Mouse (Mus musculus) gonadal fat pad, adult 2 months (tissue): ENCODE results near the gene Il12rb2. TPM values are rescaled to one million over a fixed set of nuclear protein-coding genes. Genes with fewer than 3 reads are reported as not detected.

ENCODE experiments used
- DNase-seq: peaks from one replicate; pipeline ENCODE4 v3.0.0-alpha.2; 2012; ENCODE audit warnings: low read depth
- polyA plus RNA-seq: library from polyadenylated mRNA; depleted of rRNA; stranded (reverse); fragments of >200 nt; gene quantifications from 2 replicates; pipeline ENCODE4 v1.2.3, GENCODE M21; 2012; rRNA removed

The Il12rb2 gene
- polyA plus RNA-seq, result 0.28 and 0.43 TPM in 2 replicates

DNA sequence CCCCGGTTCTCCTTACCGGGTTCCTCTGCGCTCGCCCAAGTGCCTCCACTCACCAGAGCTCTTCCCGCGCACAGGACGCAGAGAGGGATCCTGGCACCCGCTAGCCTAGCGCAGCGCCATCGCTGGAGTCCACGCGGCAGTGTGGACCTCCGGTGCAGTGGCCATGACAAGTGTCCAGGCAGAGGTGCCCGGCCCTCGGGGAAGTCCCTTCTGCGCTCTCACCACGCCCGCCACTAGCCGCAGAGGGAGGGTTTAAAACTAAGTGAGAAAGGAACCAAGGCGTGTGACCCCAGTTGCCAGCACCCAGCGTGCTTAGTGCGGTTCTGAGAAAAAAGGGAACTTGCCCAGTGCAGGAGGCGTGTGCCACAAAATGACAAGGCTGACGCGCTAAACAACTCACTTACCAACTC is at the start of gene Il12rb2:
Gene Il12rb2, minus strand, starts transcription at position 207 of the 410 bp plus-strand sequence.
- no peak for DNase-seq

DNA sequence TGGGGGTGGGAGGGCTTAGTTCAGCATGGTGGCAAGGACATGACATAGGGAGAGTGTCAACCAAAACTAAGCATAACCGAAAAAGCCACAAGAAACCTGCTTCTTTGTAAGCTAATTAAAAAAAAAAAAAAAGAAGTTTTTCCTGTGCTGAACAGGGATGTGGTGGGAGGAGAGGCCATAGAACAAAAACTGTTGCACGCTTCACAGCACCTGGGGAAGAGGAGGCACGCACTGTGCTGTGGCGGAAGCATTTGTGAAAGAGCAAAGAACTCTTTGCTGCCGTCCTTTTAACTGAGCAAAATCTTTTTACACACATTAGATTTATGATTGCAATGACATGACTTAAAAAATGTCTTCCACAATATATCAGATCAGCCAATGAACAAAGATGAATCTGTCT is 45.8 kb upstream of the Il12rb2 start:
- no peak for DNase-seq

DNA sequence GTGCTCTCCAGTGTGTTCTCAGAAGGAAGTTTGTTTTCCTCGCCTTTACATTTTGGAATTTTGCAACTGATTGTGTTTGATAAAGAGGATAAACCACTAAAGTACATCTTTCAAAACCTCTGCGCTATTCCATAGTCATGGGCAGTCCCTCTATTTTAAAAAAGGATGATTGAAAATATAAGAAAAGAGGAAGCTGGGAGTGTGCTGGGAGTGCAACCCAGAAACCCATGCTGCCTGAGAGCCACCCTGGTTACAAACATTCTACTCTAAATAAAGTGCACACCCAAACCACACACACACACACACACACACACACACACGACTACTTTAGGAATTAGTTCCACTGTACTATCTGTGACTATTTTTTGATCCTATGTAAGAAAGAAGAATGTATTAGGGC is 40.6 kb upstream of the Il12rb2 start:
- DNase-seq, result no peak

DNA sequence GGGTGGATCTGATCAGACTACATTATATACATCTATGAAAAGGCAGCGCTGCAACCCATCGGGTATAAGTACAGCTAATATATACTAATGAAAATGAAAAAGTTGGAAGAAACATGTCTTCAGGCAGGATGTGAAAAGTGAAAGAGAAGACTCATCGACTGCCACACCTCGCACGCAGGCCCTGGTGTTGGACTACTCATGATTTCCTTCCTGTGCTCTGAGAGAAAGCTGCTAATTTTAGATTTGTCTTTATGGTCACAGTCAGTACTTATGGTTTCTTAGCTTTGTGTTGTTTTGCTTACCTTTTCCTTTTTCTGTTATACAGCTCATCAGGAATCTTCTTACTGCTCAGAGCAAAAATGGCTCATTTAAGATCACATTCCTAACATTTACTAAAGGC is 39.3 kb upstream of the Il12rb2 start:
- DNase-seq, result no peak

DNA sequence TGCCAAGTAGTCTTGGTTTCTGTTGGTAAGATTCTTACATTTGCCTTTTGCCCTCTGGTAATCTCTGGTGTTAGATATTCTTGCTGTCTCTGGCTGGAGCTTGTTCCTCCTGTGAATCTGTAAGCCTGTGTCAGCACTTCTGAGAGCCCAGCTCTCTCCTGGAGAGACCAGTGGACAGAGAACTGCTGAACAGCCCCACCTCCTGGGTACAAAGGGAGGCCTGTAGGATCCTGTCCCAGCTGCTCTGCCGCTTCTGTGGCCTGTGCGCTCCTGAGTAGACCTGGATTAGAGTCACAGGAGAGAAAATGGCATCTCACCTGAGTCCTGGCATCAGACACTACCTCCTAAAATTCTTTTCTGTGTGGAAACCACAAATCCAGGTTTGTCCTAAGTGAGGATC is 37.4 kb upstream of the Il12rb2 start:
- DNase-seq, result no peak

DNA sequence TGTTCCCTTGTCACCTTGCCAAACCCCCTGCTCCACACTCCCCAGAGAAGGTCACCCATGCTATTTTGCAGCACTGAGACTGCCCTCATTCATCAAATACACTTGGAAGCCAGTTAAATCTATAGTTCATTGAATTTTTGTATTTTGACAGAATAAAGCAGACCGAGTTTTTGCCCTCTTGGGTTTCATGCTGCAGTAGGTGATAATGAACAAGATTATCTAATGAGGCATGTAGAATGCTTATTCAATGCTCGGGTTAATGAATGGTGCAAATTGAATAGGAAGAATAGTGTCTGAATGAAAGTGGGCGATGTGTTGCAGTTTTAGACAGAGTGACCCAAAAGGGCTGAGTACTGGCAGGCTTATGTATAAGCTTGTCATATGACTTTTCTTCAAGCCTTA is 29.3 kb upstream of the Il12rb2 start:
- DNase-seq, result no peak

- no peak for DNase-seq
Measured at GRCm38 (mm10) chr6:67399551-67399950, 23.6 kb upstream of the Il12rb2 start.

GRCm38 (mm10) chr6:67365785-67366184 is 10.2 kb downstream of the Il12rb2 start:
- DNase-seq, result no peak

GRCm38 (mm10) chr6:67348065-67348464 is 27.9 kb downstream of the Il12rb2 start:
- DNase-seq, result no peak

DNA sequence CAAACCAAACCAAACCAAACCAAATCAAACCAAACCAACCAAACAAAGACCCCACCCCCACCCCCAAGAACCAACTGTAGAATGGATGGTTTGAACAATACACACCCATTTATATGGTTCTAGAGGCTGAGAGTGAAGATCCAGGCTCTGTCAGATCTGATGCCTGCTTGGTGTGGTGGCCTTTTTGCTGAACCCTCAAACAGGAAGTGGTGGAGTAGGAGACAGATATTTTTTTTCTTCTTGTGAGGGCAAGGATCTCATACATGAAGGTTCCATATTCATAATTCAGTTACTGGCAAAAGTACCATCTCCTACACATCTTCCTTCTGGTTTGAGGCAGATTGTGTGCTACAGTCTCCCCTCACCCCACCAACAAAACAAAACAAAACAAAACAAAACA is 36.5 kb downstream of the Il12rb2 start:
- no peak for DNase-seq

DNA sequence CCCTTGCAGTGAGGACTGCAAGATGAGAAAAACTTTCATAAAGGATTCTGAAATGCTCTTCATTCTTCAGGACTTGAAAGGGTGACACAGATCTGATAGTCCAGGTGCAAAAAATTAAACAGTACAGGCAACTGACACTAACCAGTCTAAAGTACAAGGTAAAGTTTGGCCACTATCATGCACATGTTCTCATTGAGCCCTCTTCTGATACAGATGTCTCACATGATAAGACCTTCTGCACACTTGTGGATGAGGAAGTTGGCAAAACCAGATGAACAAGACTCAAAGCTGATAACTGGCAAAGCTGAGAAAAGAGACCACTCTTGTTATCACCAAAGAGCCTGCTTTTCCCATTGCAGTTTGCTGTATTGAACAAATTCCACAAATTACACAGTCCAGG is 38.0 kb downstream of the Il12rb2 start:
- no peak for DNase-seq

- no peak for DNase-seq
Measured at GRCm38 (mm10) chr6:67323788-67324187, 52.2 kb downstream of the Il12rb2 start.

GRCm38 (mm10) chr6:67318451-67318850 is 57.5 kb downstream of the Il12rb2 start:
- no peak for DNase-seq

GRCm38 (mm10) chr6:67317827-67318338 is 58.1 kb downstream of the Il12rb2 start:
- DNase-seq, result no peak

- no peak for DNase-seq
Measured at GRCm38 (mm10) chr6:67317068-67317467, 58.9 kb downstream of the Il12rb2 start.

GRCm38 (mm10) chr6:67314697-67315096 is 61.3 kb downstream of the Il12rb2 start:
- DNase-seq, result no peak

DNA sequence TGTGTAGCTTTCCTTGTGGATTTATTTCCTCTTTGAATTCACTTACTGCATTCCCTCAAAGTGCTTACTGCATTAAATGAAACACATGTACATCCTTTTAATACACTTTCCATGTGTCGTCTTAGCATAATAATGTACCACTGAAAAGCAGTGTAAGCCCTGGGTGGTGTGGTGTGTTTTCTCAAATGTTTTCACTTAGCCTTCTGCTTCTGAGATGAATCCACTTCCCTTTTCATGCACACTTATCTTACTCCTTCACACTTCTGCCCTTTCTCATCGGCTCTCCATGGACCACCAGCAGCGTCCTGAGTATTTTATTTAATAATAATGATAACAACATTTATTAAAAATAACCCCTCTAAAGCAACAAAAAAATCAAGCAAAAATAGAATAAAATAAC is 66.2 kb downstream of the Il12rb2 start:
- DNase-seq, result no peak

DNA sequence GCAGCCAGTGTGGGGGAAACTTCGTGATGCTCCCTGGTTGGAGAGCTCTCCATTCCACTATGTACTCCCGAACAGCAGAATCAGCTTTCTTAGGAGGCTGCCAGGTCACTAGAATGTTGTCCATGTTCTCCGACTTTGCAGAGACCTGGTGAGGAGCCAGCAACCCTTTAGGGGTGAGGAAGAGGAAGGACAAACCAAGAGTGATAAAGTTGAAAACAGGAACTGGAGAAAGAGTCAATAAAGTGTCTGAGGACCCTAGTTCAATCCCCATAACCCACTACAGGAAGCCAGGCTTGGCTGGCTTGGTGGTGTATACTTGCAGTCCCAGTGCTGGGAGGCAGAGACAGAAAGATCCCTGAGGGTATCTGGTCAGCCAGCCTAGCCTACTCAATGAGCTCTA is 67.0 kb downstream of the Il12rb2 start:
- DNase-seq, result no peak

GRCm38 (mm10) chr6:67303210-67303609 is 72.8 kb downstream of the Il12rb2 start:
- no peak for DNase-seq

GRCm38 (mm10) chr6:67302471-67302870 is 73.5 kb downstream of the Il12rb2 start:
- no peak for DNase-seq

DNA sequence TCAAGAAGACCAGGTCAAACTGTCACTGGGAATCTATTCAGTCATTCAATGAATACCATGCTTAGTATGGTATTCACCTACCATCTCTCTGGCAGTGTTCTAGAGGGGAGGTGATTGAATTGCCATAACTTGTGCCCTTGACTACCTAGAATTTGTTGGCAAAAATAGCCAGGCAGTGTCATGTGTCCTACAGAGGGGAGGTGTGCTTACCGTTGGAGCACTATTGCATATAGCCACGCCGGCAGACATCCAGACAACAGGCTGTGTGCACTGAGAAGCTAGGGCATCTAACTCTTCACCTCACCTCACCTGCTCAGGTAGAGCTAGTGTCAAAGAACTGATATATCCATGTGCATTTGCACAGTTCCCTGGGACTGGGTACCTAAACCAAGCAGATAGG is 74.8 kb downstream of the Il12rb2 start:
- no peak for DNase-seq

GRCm38 (mm10) chr6:67300710-67301163 is 75.3 kb downstream of the Il12rb2 start:
- DNase-seq, result peak; percentile 66

- no peak for DNase-seq
Measured at GRCm38 (mm10) chr6:67300300-67300699, 75.7 kb downstream of the Il12rb2 start.

DNA sequence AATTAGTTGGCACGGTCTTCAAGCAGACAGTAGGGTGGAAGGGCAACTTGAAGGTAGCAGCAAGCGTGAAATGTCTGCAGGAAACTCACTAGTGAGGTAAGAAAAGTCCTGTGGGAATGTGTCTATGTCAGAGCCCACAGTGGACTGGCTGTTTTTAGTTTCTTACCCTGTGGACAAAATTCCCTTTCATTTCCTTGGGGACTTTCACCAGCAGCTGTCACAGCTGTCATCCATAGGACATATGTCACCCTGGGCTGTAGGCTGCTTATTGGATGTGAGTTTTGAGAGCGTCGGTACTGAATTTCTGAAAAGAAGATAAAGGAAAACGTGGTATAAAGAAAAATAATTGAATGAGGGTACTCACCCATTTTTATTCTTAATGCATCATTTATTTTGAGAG is 77.2 kb downstream of the Il12rb2 start:
- DNase-seq, result no peak
